Mouse (Mus musculus) heart, embryonic 11.5 days (tissue): ENCODE measurements at regions not wholly inside any gene's neighbourhood (a gene's known extent, or its start where the extent isn't known, plus 50 kb on each side); places are given as distances from the start of the nearest gene placed in this dataset.

Experiments
- ATAC-seq: fragments of 200-750 bp; cut with Nextera tagmentation; replicated peaks from 2 replicates; pipeline ENCODE4 v1.8.0; 2017; ENCODE audit warnings: moderate library complexity; ENCODE audit not compliant: insufficient number of reproducible peaks, low FRiP score, low TSS enrichment
- H3K27ac ChIP-seq: fragments of 300-500 bp; sonication (generic); 2 replicates; pipeline ENCODE4 v1.5.1; 2014; ENCODE audit warnings: mild to moderate bottlenecking, low read depth, low read length
- H3K27me3 ChIP-seq: fragments of 300-500 bp; sonication (generic); 2 replicates; pipeline ENCODE4 v1.6.1; 2014; ENCODE audit warnings: mild to moderate bottlenecking, low read length, mixed read lengths; ENCODE audit not compliant: control insufficient read depth, insufficient read depth
- H3K36me3 ChIP-seq: fragments of 300-500 bp; sonication (generic); 2 replicates; pipeline ENCODE4 v1.6.1; 2014; ENCODE audit warnings: mild to moderate bottlenecking, low read length, moderate library complexity, mixed read lengths; ENCODE audit not compliant: control insufficient read depth, insufficient read depth
- H3K4me1 ChIP-seq: fragments of 300-500 bp; sonication (generic); 2 replicates; pipeline ENCODE4 v1.6.1; 2014; ENCODE audit warnings: low read length; ENCODE audit not compliant: control insufficient read depth, insufficient read depth
- H3K4me2 ChIP-seq: fragments of 300-500 bp; sonication (generic); 2 replicates; pipeline ENCODE4 v1.6.1; 2014; ENCODE audit warnings: mild to moderate bottlenecking, moderate library complexity
- H3K4me3 ChIP-seq: fragments of 300-500 bp; sonication (generic); 2 replicates; pipeline ENCODE4 v1.5.1; 2014; ENCODE audit warnings: low read depth, low read length
- H3K9ac ChIP-seq: fragments of 300-500 bp; sonication (generic); 2 replicates; pipeline ENCODE4 v1.6.1; 2014; ENCODE audit warnings: mild to moderate bottlenecking, low read depth, low read length, moderate library complexity
- H3K9me3 ChIP-seq: fragments of 300-500 bp; sonication (generic); replicated peaks from 2 replicates; pipeline ENCODE4 v1.6.1; 2016; ENCODE audit warnings: low read length; ENCODE audit not compliant: control insufficient read depth
- WGBS: fragments of 180-500 bp; shearing (Covaris S2); extraction: QIAGEN DNeasy Blood & Tissue Kit; methylation state at CpG from one replicate; pipeline ENCODE4 v1.1.7; 2014; ENCODE audit not compliant: insufficient replicate concordance; 5-methylcytosine and 5-hydroxymethylcytosine counted together

DNA sequence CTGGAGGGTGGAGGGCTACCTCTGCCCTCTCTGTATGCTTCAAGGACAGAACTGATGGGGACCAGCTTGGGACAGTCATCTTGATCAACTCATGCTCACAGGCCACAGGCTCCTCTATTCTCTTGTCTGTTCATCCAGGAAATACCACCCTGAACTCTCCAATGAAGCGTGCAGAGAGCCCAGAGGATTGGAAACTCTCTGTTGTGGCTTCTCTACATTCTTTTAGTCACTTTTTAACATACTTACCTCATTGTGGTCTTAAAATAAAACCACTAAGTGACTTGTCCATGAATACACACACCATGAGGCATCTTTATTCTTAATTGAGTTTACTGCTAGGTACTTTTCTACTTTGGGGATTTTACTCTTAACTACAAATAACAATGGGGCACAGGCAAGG is 209.8 kb downstream of the Irs2 start:
- Histone ChIP-seq H3K27me3 (no peaks in the 10 kb centered on the region), H3K9ac (no peak overlapping the region), H3K4me3 (no peak overlapping the region), H3K9me3 (no peaks in the 10 kb centered on the region), H3K27ac (no peak overlapping the region), H3K4me1 (peaks cover 9% of the 10 kb centered on the region), H3K36me3 (no peaks in the 10 kb centered on the region), H3K4me2 (no peak overlapping the region)
- ATAC-seq, result no peak
- WGBS, result 69% methylated on average over 1 of the region's 1 CpGs

- H3K9ac ChIP-seq, result no peak overlapping the region
- H3K27ac ChIP-seq, result no peak overlapping the region
- no peaks in the 10 kb centered on the region for H3K4me1 ChIP-seq
- no peak overlapping the region for H3K4me2 ChIP-seq
- no peaks in the 10 kb centered on the region for H3K9me3 ChIP-seq
- 66% methylated on average over 10 of the region's 10 CpGs for WGBS
- H3K4me3 ChIP-seq, result no peak overlapping the region
- ATAC-seq, result no peak
- no peaks in the 10 kb centered on the region for H3K36me3 ChIP-seq
- H3K27me3 ChIP-seq, result no peaks in the 10 kb centered on the region
Measured at GRCm38 (mm10) chr8:10794367-10795189, 213.7 kb downstream of the Irs2 start.

DNA sequence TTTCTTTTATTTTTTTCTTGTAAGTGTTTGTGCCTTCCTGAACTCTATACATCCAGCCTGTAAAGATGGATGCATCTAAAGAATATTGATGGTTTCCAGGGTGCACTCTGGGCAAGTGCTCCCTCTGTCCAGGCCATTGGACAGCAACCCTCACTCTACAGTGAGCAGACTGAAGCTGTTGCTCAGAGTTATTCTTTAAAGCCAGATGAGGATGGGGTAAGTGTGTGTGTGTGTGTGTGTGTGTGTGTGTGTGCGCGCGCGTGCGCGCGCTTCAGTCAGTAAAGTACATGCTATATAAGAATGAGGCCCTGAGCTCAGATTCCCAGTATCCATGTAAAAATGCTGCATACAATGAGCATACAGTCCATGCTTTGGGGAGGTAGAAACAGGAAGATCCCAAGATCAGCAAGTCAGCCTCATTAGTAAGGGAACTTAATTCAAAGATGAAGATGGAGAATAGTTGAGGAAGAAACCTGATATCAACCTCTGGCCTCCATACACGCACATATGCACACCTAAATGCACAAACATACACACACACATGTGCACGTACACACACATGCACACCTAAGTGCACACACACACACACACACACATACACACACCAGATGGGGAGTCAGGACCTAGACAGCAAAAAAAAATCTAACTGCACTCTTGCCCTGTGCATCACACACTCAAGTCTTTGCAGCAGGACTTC is 214.4 kb downstream of the Irs2 start:
- H3K4me2 ChIP-seq, result no peak overlapping the region
- no peak overlapping the region for H3K9ac ChIP-seq
- no peaks in the 10 kb centered on the region for H3K27me3 ChIP-seq
- WGBS, result 95% methylated on average over 9 of the region's 9 CpGs
- H3K27ac ChIP-seq, result no peak overlapping the region
- H3K4me3 ChIP-seq, result no peak overlapping the region
- ATAC-seq, result no peak
- no peaks in the 10 kb centered on the region for H3K4me1 ChIP-seq
- H3K36me3 ChIP-seq, result no peaks in the 10 kb centered on the region
- no peaks in the 10 kb centered on the region for H3K9me3 ChIP-seq

GRCm38 (mm10) chr8:10788496-10789200 is 219.6 kb downstream of the Irs2 start:
- no peak for ATAC-seq
- 74% methylated on average over 8 of the region's 8 CpGs for WGBS
- H3K27ac ChIP-seq, result no peak overlapping the region
- H3K9ac ChIP-seq, result no peak overlapping the region
- H3K4me2 ChIP-seq, result no peak overlapping the region
- no peak overlapping the region for H3K4me3 ChIP-seq
- H3K9me3 ChIP-seq, result no peaks in the 10 kb centered on the region
- H3K4me1 ChIP-seq, result no peaks in the 10 kb centered on the region
- no peaks in the 10 kb centered on the region for H3K27me3 ChIP-seq
- H3K36me3 ChIP-seq, result no peaks in the 10 kb centered on the region

GRCm38 (mm10) chr8:10785801-10786200 is 222.5 kb downstream of the Irs2 start:
- Histone ChIP-seq H3K36me3 (no peaks in the 10 kb centered on the region), H3K4me3 (no peak overlapping the region), H3K4me1 (no peaks in the 10 kb centered on the region), H3K27me3 (no peaks in the 10 kb centered on the region), H3K9me3 (no peaks in the 10 kb centered on the region), H3K27ac (no peak overlapping the region), H3K9ac (no peak overlapping the region), H3K4me2 (no peak overlapping the region)
- ATAC-seq, result no peak
- WGBS, result 77% methylated on average over 4 of the region's 4 CpGs

DNA sequence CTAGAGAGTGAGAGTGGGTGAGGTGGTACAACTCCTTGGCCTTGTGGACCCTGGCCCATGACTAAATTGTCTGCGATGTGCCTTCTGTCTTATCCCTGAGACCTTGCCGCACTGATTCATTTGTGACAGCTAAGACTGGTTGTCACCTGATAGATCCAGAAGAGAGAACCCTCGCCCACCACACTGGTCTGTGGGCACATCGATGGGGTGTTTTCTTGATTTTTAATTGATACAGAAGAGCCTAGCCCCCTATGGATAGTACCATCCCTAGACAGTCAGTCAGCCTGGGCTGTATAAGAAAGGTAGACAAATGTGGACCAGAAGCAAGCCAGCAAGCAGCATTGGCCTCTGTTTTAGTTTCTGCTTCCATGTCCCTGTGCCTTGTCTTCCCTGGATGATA is 222.9 kb downstream of the Irs2 start:
- Histone ChIP-seq H3K4me1 (no peaks in the 10 kb centered on the region), H3K9ac (no peak overlapping the region), H3K36me3 (no peaks in the 10 kb centered on the region), H3K27ac (no peak overlapping the region), H3K4me2 (no peak overlapping the region), H3K4me3 (no peak overlapping the region), H3K27me3 (no peaks in the 10 kb centered on the region), H3K9me3 (no peaks in the 10 kb centered on the region)
- 83% methylated on average over 4 of the region's 4 CpGs for WGBS
- ATAC-seq, result no peak

DNA sequence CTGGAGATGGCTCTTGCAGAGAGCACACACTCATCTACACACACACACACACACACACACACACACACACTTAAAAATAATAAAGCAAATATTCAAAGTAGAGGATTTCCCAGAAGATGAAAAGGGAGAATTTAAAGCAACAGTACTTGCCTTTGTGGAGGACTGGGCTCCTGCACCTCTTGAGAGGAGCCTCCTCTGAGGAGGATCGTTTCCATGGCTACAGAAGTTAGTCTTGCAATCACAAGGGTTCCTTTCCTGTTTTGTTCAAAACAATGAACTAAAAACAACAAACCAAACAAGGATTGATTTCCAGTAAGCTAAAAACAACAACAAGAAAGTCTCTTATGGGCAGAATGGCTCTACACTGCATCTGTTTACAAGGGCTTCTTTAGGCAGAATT is 223.8 kb downstream of the Irs2 start:
- Histone ChIP-seq H3K9me3 (no peaks in the 10 kb centered on the region), H3K36me3 (no peaks in the 10 kb centered on the region), H3K27ac (no peak overlapping the region), H3K9ac (no peak overlapping the region), H3K4me2 (no peak overlapping the region), H3K4me3 (no peak overlapping the region), H3K4me1 (no peaks in the 10 kb centered on the region), H3K27me3 (no peaks in the 10 kb centered on the region)
- WGBS, result 54% methylated on average over 1 of the region's 1 CpGs
- no peak for ATAC-seq

DNA sequence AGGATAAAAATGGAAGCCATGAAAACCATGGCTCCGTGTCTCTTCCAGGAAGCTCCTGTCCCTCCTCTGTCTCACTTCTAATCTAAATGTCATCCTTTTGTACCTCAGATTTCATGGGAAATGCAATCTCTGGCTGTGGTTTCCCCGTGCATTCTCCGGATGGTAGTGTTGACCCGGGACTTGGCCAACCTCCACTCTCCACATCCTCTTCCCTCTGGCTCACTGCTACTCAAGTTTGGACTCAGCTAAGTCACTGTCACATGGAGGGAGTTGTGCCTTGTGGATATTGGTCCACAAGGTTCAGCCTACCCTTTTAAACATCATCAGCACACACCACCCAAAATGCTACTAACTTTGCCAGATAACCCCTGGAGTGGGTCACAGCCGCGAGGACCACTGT is 226.4 kb downstream of the Irs2 start:
- Histone ChIP-seq H3K9me3 (no peaks in the 10 kb centered on the region), H3K36me3 (no peaks in the 10 kb centered on the region)
- 85% methylated on average over 6 of the region's 6 CpGs for WGBS

More for the DNA sequence above, 226.4 kb downstream of the Irs2 start:
- Histone ChIP-seq H3K4me1 (no peaks in the 10 kb centered on the region), H3K9ac (no peak overlapping the region), H3K27ac (no peak overlapping the region), H3K4me2 (no peak overlapping the region), H3K27me3 (no peaks in the 10 kb centered on the region), H3K4me3 (no peak overlapping the region)
- no peak for ATAC-seq
